In genomic region chr11:61434646-61435321, GRCm38 (mm10) we compare ENCODE assay signal across 15 mouse cellular contexts. TPM values are rescaled to one million over a fixed set of nuclear protein-coding genes. Genes with fewer than 3 reads are reported as not detected.
DNase-seq lines count a peak whose midpoint lies in the region; ATAC-seq and TF ChIP-seq lines count a peak whose summit lies in the region.
"Had no signal": no experiment of that assay in that cellular context is flagged by ENCODE, and none has a peak within 500 bp of the region (broad histone marks: within the 10 kb centered on the region; RNA-seq: fewer than 3 reads in every experiment).

No protein-coding gene starts in this region.

- no peak for TF ChIP-seq POLR2A in cortical plate, adult 2 months (IDR thresholded peaks at IDR 0.05; ENCODE audit: extremely low read depth, insufficient read depth, low read length)

- H3K9ac ChIP-seq in forebrain, embryonic 14.5 days (ENCODE audit: low read length), result no peak overlapping the region
- no peak overlapping the region for H3K9ac ChIP-seq in forebrain, embryonic 16.5 days (replicated peaks; ENCODE audit: low read depth, low read length)
- H3K9ac ChIP-seq in midbrain, embryonic 11.5 days (ENCODE audit: low read length), result no peak overlapping the region
- H3K9ac ChIP-seq: intestine, embryonic 15.5 days had no signal

- no peaks in the 10 kb centered on the region for H3K4me1 ChIP-seq in forebrain, embryonic 14.5 days (ENCODE audit: control insufficient read depth, insufficient read depth, low read length)
- H3K4me1 ChIP-seq in forebrain, embryonic 16.5 days (replicated peaks; ENCODE audit: control insufficient read depth, insufficient read depth, low read length), result no peaks in the 10 kb centered on the region
- H3K4me1 ChIP-seq in cortical plate, adult 2 months (ENCODE audit: control insufficient read depth, insufficient read depth, low read length), result peaks cover 15% of the 10 kb centered on the region
- no peaks in the 10 kb centered on the region for H3K4me1 ChIP-seq in midbrain, embryonic 11.5 days (ENCODE audit: control insufficient read depth, insufficient read depth, low read length)
- H3K4me1 ChIP-seq: intestine, embryonic 15.5 days had no signal

- H3K9me3 ChIP-seq in forebrain, embryonic 14.5 days (replicated peaks; ENCODE audit: control insufficient read depth, low read length), result no peaks in the 10 kb centered on the region
- no peaks in the 10 kb centered on the region for H3K9me3 ChIP-seq in forebrain, embryonic 16.5 days (ENCODE audit: control insufficient read depth, low read length)
- no peaks in the 10 kb centered on the region for H3K9me3 ChIP-seq in midbrain, embryonic 11.5 days (ENCODE audit: control insufficient read depth, low read length)
- H3K9me3 ChIP-seq: intestine, embryonic 15.5 days had no signal

- no peak for TF ChIP-seq CTCF in cortical plate, adult 2 months (IDR thresholded peaks at IDR 0.05; ENCODE audit: extremely low read depth, insufficient read depth, low read length)

- no peak overlapping the region for H3K4me3 ChIP-seq in forebrain, embryonic 14.5 days (ENCODE audit: low read depth, low read length)
- no peak overlapping the region for H3K4me3 ChIP-seq in forebrain, embryonic 16.5 days (replicated peaks; ENCODE audit: low read length)
- H3K4me3 ChIP-seq in cortical plate, adult 2 months (ENCODE audit: insufficient read depth, low read length), result no peak overlapping the region
- no peak overlapping the region for H3K4me3 ChIP-seq in midbrain, embryonic 11.5 days (ENCODE audit: low read depth, low read length)
- H3K4me3 ChIP-seq: intestine, embryonic 15.5 days had no signal

- peak; percentile 25 for DNase-seq in forebrain, embryonic 14.5 days (ENCODE audit: low spot score)
- DNase-seq in midbrain, embryonic 11.5 days (ENCODE audit: low spot score, missing footprints), result peak; percentile 76
- peak; percentile 60 for DNase-seq in retina, embryonic 14.5 days (ENCODE audit: low spot score)
- DNase-seq in thymus, postnatal 25 days, result no peak
- no peak for DNase-seq in urinary bladder, adult 2 months (ENCODE audit: low spot score)
- DNase-seq: cerebellum, postnatal 25 days; heart, adult 11 months; kidney, postnatal 36 days had no signal

- H3K36me3 ChIP-seq in forebrain, embryonic 14.5 days (ENCODE audit: control insufficient read depth, insufficient read depth, low read length), result no peaks in the 10 kb centered on the region
- no peaks in the 10 kb centered on the region for H3K36me3 ChIP-seq in forebrain, embryonic 16.5 days (ENCODE audit: control insufficient read depth, insufficient read depth)
- no peaks in the 10 kb centered on the region for H3K36me3 ChIP-seq in midbrain, embryonic 11.5 days (ENCODE audit: control insufficient read depth, insufficient read depth, low read length)
- H3K36me3 ChIP-seq: intestine, embryonic 15.5 days had no signal

- ATAC-seq in forebrain, embryonic 14.5 days, result no peak; the same call in 1 of the 2 replicates
- no peak for ATAC-seq in forebrain, embryonic 16.5 days
- no peak for ATAC-seq in midbrain, embryonic 11.5 days (ENCODE audit: low FRiP score)
- ATAC-seq: intestine, embryonic 15.5 days; lung, postnatal 0 days had no signal

- whole genome bisulfite sequencing in forebrain, embryonic 14.5 days, result 46% methylated on average over 12 of the region's 12 CpGs
- WGBS in forebrain, embryonic 16.5 days, result 42% methylated on average over 12 of the region's 12 CpGs
- 58% methylated on average over 12 of the region's 12 CpGs for WGBS in midbrain, embryonic 11.5 days

- H3K4me2 ChIP-seq in forebrain, embryonic 14.5 days (ENCODE audit: low read length), result no peak overlapping the region
- no peak overlapping the region for H3K4me2 ChIP-seq in forebrain, embryonic 16.5 days (ENCODE audit: low read length)
- H3K4me2 ChIP-seq in midbrain, embryonic 11.5 days, result no peak overlapping the region
- H3K4me2 ChIP-seq: intestine, embryonic 15.5 days had no signal

- no peak overlapping the region for H3K27ac ChIP-seq in forebrain, embryonic 14.5 days (ENCODE audit: low read depth, low read length)
- no peak overlapping the region for H3K27ac ChIP-seq in forebrain, embryonic 16.5 days (ENCODE audit: low read length)
- H3K27ac ChIP-seq in cortical plate, adult 2 months (ENCODE audit: insufficient read depth, low read length), result peak overlapping the region; percentile 95
- H3K27ac ChIP-seq in midbrain, embryonic 11.5 days (ENCODE audit: low read depth, low read length), result no peak overlapping the region
- H3K27ac ChIP-seq: intestine, embryonic 15.5 days had no signal

- H3K27me3 ChIP-seq in forebrain, embryonic 14.5 days (replicated peaks; ENCODE audit: control insufficient read depth, insufficient read depth, low read length), result no peaks in the 10 kb centered on the region
- H3K27me3 ChIP-seq in forebrain, embryonic 16.5 days (replicated peaks; ENCODE audit: control insufficient read depth, insufficient read depth, low read length), result no peaks in the 10 kb centered on the region
- no peaks in the 10 kb centered on the region for H3K27me3 ChIP-seq in midbrain, embryonic 11.5 days (ENCODE audit: control insufficient read depth, insufficient read depth, low read length)
- H3K27me3 ChIP-seq: intestine, embryonic 15.5 days had no signal

RNA-seq across cellular contexts. Expression of gene Rnf112, which starts 19.1 kb away (rescaled TPM):
- 6.9 and 10.3 TPM in 2 replicates for polyA plus RNA-seq in forebrain, embryonic 14.5 days (2014; fragmentation: Nextera tagmentation; extraction: Ambion mirVana)
- 22.6 and 35.7 TPM in 2 replicates for polyA plus RNA-seq in forebrain, embryonic 16.5 days (2015; fragmentation: Nextera tagmentation; extraction: Ambion mirVana)
- 453 and 528 TPM in 2 replicates for polyA plus RNA-seq in cortical plate, adult 2 months (2012; rRNA removed)
- 0.40 and 0.51 TPM in 2 replicates for polyA plus RNA-seq in midbrain, embryonic 11.5 days (2014; fragmentation: Nextera tagmentation; extraction: Ambion mirVana)
- polyA plus RNA-seq in urinary bladder, adult 2 months (2012; rRNA removed), result 0.87 and 1.3 TPM in 2 replicates
- polyA plus RNA-seq: C2C12; liver, adult 2 months; spleen, adult 2 months had no signal

RNA-seq across cellular contexts. Expression of gene Mfap4, which starts 50.4 kb away (rescaled TPM):
- 51.6 and 65.7 TPM in 2 replicates for polyA plus RNA-seq in forebrain, embryonic 14.5 days (2014; fragmentation: Nextera tagmentation; extraction: Ambion mirVana)
- polyA plus RNA-seq in forebrain, embryonic 16.5 days (2015; fragmentation: Nextera tagmentation; extraction: Ambion mirVana), result 47.4 and 55.0 TPM in 2 replicates
- 3.2 and 4.6 TPM in 2 replicates for polyA plus RNA-seq in cortical plate, adult 2 months (2012; rRNA removed)
- polyA plus RNA-seq in midbrain, embryonic 11.5 days (2014; fragmentation: Nextera tagmentation; extraction: Ambion mirVana), result 69.8 and 78.9 TPM in 2 replicates
- 196 and 207 TPM in 2 replicates for polyA plus RNA-seq in urinary bladder, adult 2 months (2012; rRNA removed)
- polyA plus RNA-seq: C2C12 had no signal

RNA-seq across cellular contexts. Expression of gene Slc47a1, which starts 56.6 kb away (rescaled TPM):
- 0.14 TPM in 1 of 2 replicates, not detected in the other for polyA plus RNA-seq in forebrain, embryonic 14.5 days (2014; fragmentation: Nextera tagmentation; extraction: Ambion mirVana)
- 0.09 and 0.10 TPM in 2 replicates for polyA plus RNA-seq in forebrain, embryonic 16.5 days (2015; fragmentation: Nextera tagmentation; extraction: Ambion mirVana)
- polyA plus RNA-seq in cortical plate, adult 2 months (2012; rRNA removed), result 3.8 and 6.4 TPM in 2 replicates
- 0.16 TPM in 1 of 2 replicates, not detected in the other for polyA plus RNA-seq in midbrain, embryonic 11.5 days (2014; fragmentation: Nextera tagmentation; extraction: Ambion mirVana)
- 24.4 and 29.1 TPM in 2 replicates for polyA plus RNA-seq in urinary bladder, adult 2 months (2012; rRNA removed)

RNA-seq across cellular contexts. Expression of gene Mapk7, which starts 59.4 kb away (rescaled TPM):
- 59.0 and 75.8 TPM in 2 replicates for polyA plus RNA-seq in forebrain, embryonic 14.5 days (2014; fragmentation: Nextera tagmentation; extraction: Ambion mirVana)
- 111 and 118 TPM in 2 replicates for polyA plus RNA-seq in forebrain, embryonic 16.5 days (2015; fragmentation: Nextera tagmentation; extraction: Ambion mirVana)
- polyA plus RNA-seq in cortical plate, adult 2 months (2012; rRNA removed), result 32.2 and 36.7 TPM in 2 replicates
- polyA plus RNA-seq in midbrain, embryonic 11.5 days (2014; fragmentation: Nextera tagmentation; extraction: Ambion mirVana), result 51.0 and 58.3 TPM in 2 replicates
- polyA plus RNA-seq in urinary bladder, adult 2 months (2012; rRNA removed), result 23.7 and 26.3 TPM in 2 replicates

Comparison
In these comparisons a context has a peak if more than half of its experiments do, and no peak if none do; other contexts are left out.
1. DNase-seq: peak in forebrain, embryonic 14.5 days (single experiment), midbrain, embryonic 11.5 days (single experiment) and retina, embryonic 14.5 days (single experiment); none in thymus, postnatal 25 days (single experiment) and urinary bladder, adult 2 months (single experiment).
2. RNA of gene Rnf112, which starts 19.1 kb away (polyA plus RNA-seq): 453 to 528 TPM in cortical plate, adult 2 months; 22.6 to 35.7 TPM in forebrain, embryonic 16.5 days, 6.9 to 10.3 TPM in forebrain, embryonic 14.5 days, 0.87 to 1.3 TPM in urinary bladder, adult 2 months and 0.40 to 0.51 TPM in midbrain, embryonic 11.5 days; every median in the first group is over 10 times any median in the second.